Comparison of ENCODE assay signal across 21 mouse cellular contexts in the genomic region with DNA sequence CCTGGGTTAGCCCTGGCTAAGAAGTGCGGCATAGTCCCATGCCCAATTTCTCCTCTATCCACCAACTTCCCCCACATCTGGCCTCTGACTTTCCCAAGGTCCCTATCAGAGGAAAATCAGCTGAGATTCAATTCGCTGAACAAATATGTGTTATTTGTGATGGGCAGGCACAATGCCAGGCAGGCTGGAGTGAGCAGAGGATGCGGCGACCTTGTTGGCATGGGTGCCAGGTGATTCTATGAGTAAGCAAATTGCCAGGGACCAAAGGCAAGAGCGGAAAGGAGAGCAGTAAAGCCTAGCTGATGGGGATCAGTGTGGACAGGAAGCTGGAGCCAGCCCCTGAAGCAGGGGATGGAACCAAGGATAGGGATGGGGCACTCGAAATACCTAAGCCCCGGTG.
DNase-seq lines count a peak whose midpoint lies in the region; ATAC-seq and TF ChIP-seq lines count a peak whose summit lies in the region.
"Had no signal": no experiment of that assay in that cellular context is flagged by ENCODE, and none has a peak within 500 bp of the region (broad histone marks: within the 10 kb centered on the region; RNA-seq: fewer than 3 reads in every experiment).

No protein-coding gene starts in this region.

- H3K27me3 ChIP-seq in cerebellum, adult 2 months (ENCODE audit: control insufficient read depth, insufficient read depth, low read length), result no peaks in the 10 kb centered on the region
- H3K27me3 ChIP-seq in midbrain, embryonic 14.5 days (ENCODE audit: control insufficient read depth, insufficient read depth, low read length), result no peaks in the 10 kb centered on the region
- H3K27me3 ChIP-seq: embryonic facial prominence, embryonic 13.5 days; forebrain, embryonic 12.5 days; heart, embryonic 12.5 days; hindbrain, embryonic 15.5 days had no signal

- no peak for ATAC-seq in midbrain, embryonic 14.5 days (ENCODE audit: low FRiP score, low TSS enrichment)
- ATAC-seq: CD4-positive, CD25-positive, alpha-beta regulatory T cell, adult 4 months; forebrain, embryonic 16.5 days; intestine, embryonic 16.5 days had no signal

- H3K27ac ChIP-seq in cerebellum, adult 2 months (ENCODE audit: insufficient read depth, low read length), result no peak overlapping the region
- no peak overlapping the region for H3K27ac ChIP-seq in midbrain, embryonic 14.5 days (replicated peaks; ENCODE audit: low read depth, low read length)
- H3K27ac ChIP-seq: embryonic facial prominence, embryonic 13.5 days; forebrain, embryonic 12.5 days; hindbrain, embryonic 15.5 days had no signal

- WGBS in cerebellum, adult 2 months, result 40% methylated on average over 7 of the region's 7 CpGs
- 92% methylated on average over 7 of the region's 7 CpGs for WGBS in midbrain, embryonic 14.5 days

- peak; percentile 28 for DNase-seq in 3T3-L1 (ENCODE audit: low read depth, low spot score)
- DNase-seq in brain, adult 2 months (ENCODE audit: low read depth, low spot score), result peak; percentile 38
- DNase-seq in cerebellum, adult 2 months, result peak; percentile 37 to 51
- DNase-seq in cerebellum, postnatal 10 days, result peak; percentile 67
- no peak for DNase-seq in heart, postnatal 10 days
- no peak for DNase-seq in midbrain, embryonic 14.5 days
- no peak for DNase-seq in embryo, embryonic 11 days
- no peak for DNase-seq in spleen, postnatal 10 days (ENCODE audit: low spot score in 2 of 2)
- DNase-seq: adrenal gland, postnatal 25 days; B cell, adult 2 months; gastrocnemius, postnatal 10 days; heart, postnatal 36 days; kidney, adult 2 months had no signal

- H3K4me2 ChIP-seq in midbrain, embryonic 14.5 days (ENCODE audit: low read length), result no peak overlapping the region
- H3K4me2 ChIP-seq: embryonic facial prominence, embryonic 13.5 days; forebrain, embryonic 12.5 days; heart, embryonic 12.5 days; hindbrain, embryonic 15.5 days had no signal

- no peak overlapping the region for H3K4me3 ChIP-seq in cerebellum, adult 2 months (replicated peaks; ENCODE audit: insufficient read depth, low read depth, low read length)
- H3K4me3 ChIP-seq in midbrain, embryonic 14.5 days (replicated peaks; ENCODE audit: low read depth, low read length), result no peak overlapping the region
- H3K4me3 ChIP-seq: embryonic facial prominence, embryonic 13.5 days; forebrain, embryonic 12.5 days; heart, embryonic 12.5 days; hindbrain, embryonic 15.5 days had no signal

- no peaks in the 10 kb centered on the region for H3K9me3 ChIP-seq in midbrain, embryonic 14.5 days (ENCODE audit: control insufficient read depth, low read length)
- H3K9me3 ChIP-seq: embryonic facial prominence, embryonic 13.5 days; forebrain, embryonic 12.5 days; heart, embryonic 12.5 days; hindbrain, embryonic 15.5 days had no signal

- no peak overlapping the region for H3K9ac ChIP-seq in midbrain, embryonic 14.5 days (replicated peaks; ENCODE audit: low read length)
- H3K9ac ChIP-seq: embryonic facial prominence, embryonic 13.5 days; forebrain, embryonic 12.5 days; heart, embryonic 12.5 days; hindbrain, embryonic 15.5 days had no signal

- intact Hi-C loops in heart, postnatal 10 days (cut with DNase I), result no loop called here

- TF ChIP-seq CTCF in cerebellum, adult 2 months (IDR thresholded peaks at IDR 0.05; ENCODE audit: borderline replicate concordance, insufficient read depth, low read depth, low read length), result no peak

- no peaks in the 10 kb centered on the region for H3K36me3 ChIP-seq in midbrain, embryonic 14.5 days (ENCODE audit: control insufficient read depth, insufficient read depth, low read length)
- H3K36me3 ChIP-seq: embryonic facial prominence, embryonic 13.5 days; forebrain, embryonic 12.5 days; G1E; heart, embryonic 12.5 days; hindbrain, embryonic 15.5 days had no signal

- no peak for TF ChIP-seq POLR2A in cerebellum, adult 2 months (IDR thresholded peaks at IDR 0.05; ENCODE audit: borderline replicate concordance, insufficient read depth, low read length)

- H3K4me1 ChIP-seq in cerebellum, adult 2 months (ENCODE audit: control insufficient read depth, insufficient read depth, low read length), result peaks cover 4% of the 10 kb centered on the region; the same call in 1 of the 2 replicates
- H3K4me1 ChIP-seq in midbrain, embryonic 14.5 days (ENCODE audit: control insufficient read depth, insufficient read depth, low read length), result no peaks in the 10 kb centered on the region
- H3K4me1 ChIP-seq: forebrain, embryonic 12.5 days; hindbrain, embryonic 15.5 days had no signal

Comparison
In these comparisons a context has a peak if more than half of its experiments do, and no peak if none do; other contexts are left out.
1. DNase-seq: peak in 3T3-L1 (single experiment), brain, adult 2 months (single experiment), cerebellum, adult 2 months (2 of 2) and cerebellum, postnatal 10 days (2 of 2); none in heart, postnatal 10 days (0 of 2), midbrain, embryonic 14.5 days (single experiment), embryo, embryonic 11 days (single experiment) and spleen, postnatal 10 days (0 of 2).